Mouse (Mus musculus): ENCODE measurements around the gene Prss35. TPM values are rescaled to one million over a fixed set of nuclear protein-coding genes. Genes with fewer than 3 reads are reported as not detected.

Gene Prss35
- polyA plus RNA-seq, 1 experiment from 2014 or later = 38.0 TPM

DNA sequence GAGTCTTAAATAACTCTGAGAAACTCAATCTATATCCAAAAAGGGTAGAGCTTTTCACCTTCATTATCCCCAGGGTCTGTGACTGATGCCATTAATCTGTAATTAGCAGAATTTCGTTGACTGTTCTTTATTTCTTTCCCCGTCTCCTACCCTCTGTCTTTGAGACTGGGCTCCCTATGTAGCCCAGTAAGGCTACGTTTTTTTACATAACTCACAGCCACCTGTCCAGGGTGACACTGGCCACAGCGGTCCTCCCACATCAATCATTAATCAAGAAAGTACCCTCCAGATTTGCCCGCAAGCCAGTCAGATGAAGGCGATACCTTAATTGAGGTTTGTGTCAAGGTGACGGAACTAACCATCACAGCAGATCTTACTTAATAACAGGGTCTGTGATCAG, 55.6 kb downstream of the Prss35 start:
- no peaks in the 10 kb centered on the region for H3K4me1 ChIP-seq
- H3K36me3 ChIP-seq = peaks cover 39% of the 10 kb centered on the region
- no peak overlapping the region for H3K4me3 ChIP-seq
- H3K9me3 ChIP-seq = no peaks in the 10 kb centered on the region
- H3K27ac ChIP-seq (replicated peaks) = no peak overlapping the region
- H3K9ac ChIP-seq = no peak overlapping the region
- no peaks in the 10 kb centered on the region for H3K27me3 ChIP-seq (replicated peaks)
- H3K4me2 ChIP-seq = no peak overlapping the region
- 79% methylated on average over 7 of the region's 7 CpGs for WGBS
- no peak for ATAC-seq (ENCODE audit: extremely low read depth, insufficient number of reproducible peaks, low FRiP score, low TSS enrichment)

DNA sequence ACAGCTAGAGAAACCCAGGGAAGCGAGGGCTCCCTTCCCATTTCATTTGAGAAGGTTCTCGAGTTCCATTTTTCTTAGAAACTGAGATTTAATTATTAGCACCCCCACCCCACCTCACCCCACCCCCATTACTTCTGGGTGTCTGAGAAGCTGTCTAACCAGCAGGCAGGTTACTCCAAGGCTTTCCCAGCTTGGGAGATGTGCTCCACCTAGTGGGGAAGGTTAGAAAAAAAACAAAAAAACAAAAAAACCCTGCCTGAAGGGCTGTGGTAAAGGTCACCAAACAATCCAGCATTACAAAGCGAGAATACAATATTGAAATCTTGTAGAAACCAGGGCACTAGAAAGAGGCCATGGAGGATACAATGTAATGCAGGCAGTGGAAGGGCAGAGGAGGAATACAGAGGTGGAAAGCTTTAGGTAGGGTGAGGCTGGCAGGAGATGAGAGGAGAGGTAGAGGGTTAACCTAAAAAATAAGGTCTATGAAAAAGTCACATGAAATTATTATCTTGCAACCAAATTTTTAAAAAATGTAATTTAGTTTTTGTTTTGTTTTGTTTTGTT, 57.2 kb downstream of the Prss35 start:
- no peak overlapping the region for H3K4me2 ChIP-seq
- H3K9ac ChIP-seq = no peak overlapping the region
- 35% methylated on average over 3 of the region's 3 CpGs for WGBS
- peaks cover 40% of the 10 kb centered on the region for H3K36me3 ChIP-seq
- H3K27me3 ChIP-seq (replicated peaks) = no peaks in the 10 kb centered on the region
- H3K4me3 ChIP-seq = no peak overlapping the region
- no peak for ATAC-seq (ENCODE audit: extremely low read depth, insufficient number of reproducible peaks, low FRiP score, low TSS enrichment)
- no peaks in the 10 kb centered on the region for H3K4me1 ChIP-seq
- no peak overlapping the region for H3K27ac ChIP-seq (replicated peaks)
- H3K9me3 ChIP-seq = no peaks in the 10 kb centered on the region

Other genes with a start within 250 kb of the Prss35 start
- gene Pgm3, start 171.8 kb upstream of the Prss35 start, polyA plus RNA-seq (2015; fragmentation: Nextera tagmentation; extraction: Ambion mirVana) = 21.6 and 23.4 TPM in 2 replicates
- gene Rwdd2a, start 171.7 kb upstream of the Prss35 start, polyA plus RNA-seq (2015; fragmentation: Nextera tagmentation; extraction: Ambion mirVana) = 3.9 and 4.1 TPM in 2 replicates
- 32.2 and 32.6 TPM in 2 replicates for gene Me1, start 47.7 kb upstream of the Prss35 start, polyA plus RNA-seq (2015; fragmentation: Nextera tagmentation; extraction: Ambion mirVana)
- 75.7 and 79.1 TPM in 2 replicates for gene Snap91, start 137.0 kb downstream of the Prss35 start, polyA plus RNA-seq (2015; fragmentation: Nextera tagmentation; extraction: Ambion mirVana)